Mouse (Mus musculus) bone marrow macrophage, adult 2 months (primary cell): ENCODE data around the gene Tshz2.

Experiments used
- CTCF ChIP-seq: IDR thresholded peaks from 2 replicates; pipeline ENCODE4 v1.5.1; 2012; ENCODE audit warnings: low read depth, mild to moderate bottlenecking, low read length, moderate library complexity
- POLR2A ChIP-seq: IDR thresholded peaks from 2 replicates; pipeline ENCODE4 v1.6.1; 2012; ENCODE audit warnings: mild to moderate bottlenecking, low read depth, low read length, borderline replicate concordance

- TF ChIP-seq CTCF (no peak), POLR2A (no peak)
Measured at GRCm38 (mm10) chr2:169647091-169647490, 14.3 kb downstream of the Tshz2 start.
